8 mouse cellular contexts compared by ENCODE assay signal in genomic region chr1:171033756-171034155, GRCm38 (mm10). TPM values are rescaled to one million over a fixed set of nuclear protein-coding genes. Genes with fewer than 3 reads are reported as not detected.
DNase-seq lines count a peak whose midpoint lies in the region; ATAC-seq and TF ChIP-seq lines count a peak whose summit lies in the region.

No protein-coding gene starts in this region.

- H3K79me2 ChIP-seq in CH12.LX (replicated peaks; ENCODE audit: control insufficient read depth, extremely low read depth, insufficient read depth, poor library complexity, severe bottlenecking) = no peaks in the 10 kb centered on the region

- H3K4me1 ChIP-seq in CH12.LX (ENCODE audit: control insufficient read depth in 1 of 2, insufficient read depth in 2 of 2) = peaks cover 0 to 17% of the 10 kb centered on the region in 2 experiments; a peak in 2 of 4 replicates
- H3K4me1 ChIP-seq in forebrain, embryonic 13.5 days = peaks cover 28% of the 10 kb centered on the region
- H3K4me1 ChIP-seq in liver, postnatal 0 days (ENCODE audit: insufficient read depth) = peaks cover 23% of the 10 kb centered on the region
- peaks cover 30% of the 10 kb centered on the region for H3K4me1 ChIP-seq in neural tube, embryonic 13.5 days (replicated peaks)
- peaks cover 11% of the 10 kb centered on the region for H3K4me1 ChIP-seq in testis, adult 2 months (ENCODE audit: control insufficient read depth, insufficient read depth, low read length)

- peaks cover 6% of the 10 kb centered on the region for H3K27me3 ChIP-seq in CH12.LX (replicated peaks)
- H3K27me3 ChIP-seq in forebrain, embryonic 13.5 days = peaks cover 45% of the 10 kb centered on the region
- H3K27me3 ChIP-seq in liver, postnatal 0 days (ENCODE audit: insufficient read depth, low read length) = no peaks in the 10 kb centered on the region; the same call in 1 of the 2 replicates
- H3K27me3 ChIP-seq in neural tube, embryonic 13.5 days = peaks cover 55% of the 10 kb centered on the region
- no peaks in the 10 kb centered on the region for H3K27me3 ChIP-seq in testis, adult 2 months (ENCODE audit: control insufficient read depth, insufficient read depth, low read length)

- peaks cover 9% of the 10 kb centered on the region for H3K9me3 ChIP-seq in CH12.LX (replicated peaks; ENCODE audit: low read length)
- H3K9me3 ChIP-seq in forebrain, embryonic 13.5 days (replicated peaks) = no peaks in the 10 kb centered on the region
- no peaks in the 10 kb centered on the region for H3K9me3 ChIP-seq in liver, postnatal 0 days (ENCODE audit: low read length)
- H3K9me3 ChIP-seq in neural tube, embryonic 13.5 days = no peaks in the 10 kb centered on the region

- 0 out of 2 replicates have a peak overlapping the region, but pooled peaks have one; percentile 16 for H3K27ac ChIP-seq in CH12.LX (ENCODE audit: insufficient read depth, low read depth)
- no peak overlapping the region for H3K27ac ChIP-seq in forebrain, embryonic 13.5 days
- no peak overlapping the region for H3K27ac ChIP-seq in liver, postnatal 0 days (ENCODE audit: low read depth)
- H3K27ac ChIP-seq in neural tube, embryonic 13.5 days (replicated peaks) = no peak overlapping the region
- H3K27ac ChIP-seq in testis, adult 2 months (ENCODE audit: control insufficient read depth, insufficient read depth, low read depth, low read length) = no peak overlapping the region

- intact Hi-C loops in heart, postnatal 10 days (cut with DNase I) = no loop called here

- dilution Hi-C loops in CH12.LX (cut with MboI; ENCODE audit: extremely low pct_ligation_motif_present, extremely low pct_unique_long_range_greater_than_20kb, low sequenced_read_pairs) = no loop called here

- in situ Hi-C loops in CH12.LX (cut with MboI; ENCODE audit: low pct_ligation_motif_present, low pct_unique_long_range_greater_than_20kb, low sequenced_read_pairs) = no loop called here

- TF ChIP-seq EP300 in CH12.LX (IDR thresholded peaks at IDR 0.05; ENCODE audit: low read length) = no peak
- no peak for TF ChIP-seq EP300 in liver, postnatal 0 days (IDR thresholded peaks at IDR 0.05; ENCODE audit: low read depth)

- H3K4me3 ChIP-seq in CH12.LX (replicated peaks in 1 of 3; ENCODE audit: low read depth in 2 of 3, low read length in 2 of 3, poor library complexity in 1 of 3) = peak overlapping the region; percentile 54 to 64 (median 59)
- peak overlapping the region; percentile 59 for H3K4me3 ChIP-seq in forebrain, embryonic 13.5 days
- H3K4me3 ChIP-seq in liver, postnatal 0 days (ENCODE audit: low read depth, low read length) = peak overlapping the region; percentile 55
- peak overlapping the region; percentile 63 for H3K4me3 ChIP-seq in neural tube, embryonic 13.5 days
- H3K4me3 ChIP-seq in testis, adult 2 months (ENCODE audit: control insufficient read depth, low read depth, low read length) = peak overlapping the region; percentile 80

- TF ChIP-seq CTCF in CH12.LX (conservative IDR thresholded peaks at IDR 0.05 in 1 of 2, IDR thresholded peaks at IDR 0.05 in 1 of 2; ENCODE audit: low read depth in 2 of 2, low read length in 2 of 2) = no peak
- TF ChIP-seq CTCF in liver, postnatal 0 days (IDR thresholded peaks at IDR 0.05; ENCODE audit: low read depth) = no peak
- no peak for TF ChIP-seq CTCF in testis, adult 2 months (IDR thresholded peaks at IDR 0.05; ENCODE audit: control insufficient read depth, insufficient read depth, insufficient replicate concordance, low read depth, low read length)

- peak; percentile 32 for ATAC-seq in cerebellum, adult (ENCODE audit: insufficient number of reproducible peaks, low FRiP score, low TSS enrichment)
- peak; percentile 76 for ATAC-seq in forebrain, embryonic 13.5 days
- peak; percentile 33 for ATAC-seq in liver, postnatal 0 days
- peak; percentile 72 for ATAC-seq in neural tube, embryonic 13.5 days (ENCODE audit: low read depth)

- no peak for TF ChIP-seq RAD21 in CH12.LX (IDR thresholded peaks at IDR 0.05; ENCODE audit: low read depth, low read length)

- WGBS in forebrain, embryonic 13.5 days = under 1% methylated on average over 20 of the region's 20 CpGs
- under 1% methylated on average over 20 of the region's 20 CpGs for WGBS in liver, postnatal 0 days (ENCODE audit: insufficient replicate concordance)
- under 1% methylated on average over 20 of the region's 20 CpGs for WGBS in neural tube, embryonic 13.5 days

- TF ChIP-seq POLR2A in CH12.LX (IDR thresholded peaks at IDR 0.05; ENCODE audit: low read depth, low read length) = peak; percentile 48; the same call in 1 of the 2 replicates
- TF ChIP-seq POLR2A in testis, adult 2 months (IDR thresholded peaks at IDR 0.05; ENCODE audit: control insufficient read depth, low read depth, low read length) = no peak

- H3K9ac ChIP-seq in CH12.LX (ENCODE audit: insufficient read depth, low read depth) = peak overlapping the region; percentile 29; the same call in 1 of the 2 replicates
- peak overlapping the region; percentile 68 for H3K9ac ChIP-seq in forebrain, embryonic 13.5 days
- peak overlapping the region; percentile 54 for H3K9ac ChIP-seq in liver, postnatal 0 days (replicated peaks)
- H3K9ac ChIP-seq in neural tube, embryonic 13.5 days = peak overlapping the region; percentile 68

- peak; percentile 86 for DNase-seq in CH12.LX (ENCODE audit: extremely low read depth)
- DNase-seq in heart, postnatal 10 days = peak; percentile 87
- peak; percentile 86 to 89 for DNase-seq in kidney, postnatal 4 days
- DNase-seq in liver, postnatal 0 days = peak; percentile 85

- peaks cover 14 to 25% of the 10 kb centered on the region in 2 experiments for H3K36me3 ChIP-seq in CH12.LX (replicated peaks in 1 of 2; ENCODE audit: control insufficient read depth in 1 of 2, insufficient read depth in 1 of 2, low read length in 1 of 2)
- H3K36me3 ChIP-seq in forebrain, embryonic 13.5 days (ENCODE audit: poor library complexity, severe bottlenecking) = no peaks in the 10 kb centered on the region
- no peaks in the 10 kb centered on the region for H3K36me3 ChIP-seq in liver, postnatal 0 days (replicated peaks; ENCODE audit: insufficient read depth, low read length)
- no peaks in the 10 kb centered on the region for H3K36me3 ChIP-seq in neural tube, embryonic 13.5 days
- no peaks in the 10 kb centered on the region for H3K36me3 ChIP-seq in testis, adult 2 months (ENCODE audit: control insufficient read depth, insufficient read depth, low read length)

- peak overlapping the region; percentile 96 for H3K4me2 ChIP-seq in CH12.LX (ENCODE audit: insufficient read depth, low read depth, poor library complexity, severe bottlenecking)
- H3K4me2 ChIP-seq in forebrain, embryonic 13.5 days = peak overlapping the region; percentile 83
- peak overlapping the region; percentile 83 for H3K4me2 ChIP-seq in liver, postnatal 0 days (ENCODE audit: low read depth, low read length)
- H3K4me2 ChIP-seq in neural tube, embryonic 13.5 days = peak overlapping the region; percentile 89

TF ChIP-seq in CH12.LX, 34 proteins besides CTCF, POLR2A, EP300 and RAD21:
- TF ChIP-seq E2F4 (IDR thresholded peaks at IDR 0.05; ENCODE audit: insufficient replicate concordance, low read depth, low read length) (peak; percentile 89; the same call in 1 of the 2 replicates), ELF1 (IDR thresholded peaks at IDR 0.05; ENCODE audit: low read depth, low read length) (peak; percentile 99), TBP (conservative IDR thresholded peaks at IDR 0.05; ENCODE audit: low read depth, low read length) (peak; percentile 100), MAFK (IDR thresholded peaks at IDR 0.05; ENCODE audit: insufficient replicate concordance, low read length) (peak; percentile 98), ZNF384 (IDR thresholded peaks at IDR 0.05; ENCODE audit: low read depth, low read length) (no peak), KAT2A (IDR thresholded peaks at IDR 0.05; ENCODE audit: insufficient replicate concordance, low read length) (peak; percentile 75; the same call in 1 of the 2 replicates), MEF2A (IDR thresholded peaks at IDR 0.05; ENCODE audit: borderline replicate concordance, low read depth, low read length) (peak; percentile 58), NRF1 (IDR thresholded peaks at IDR 0.05; ENCODE audit: low read depth, low read length) (peak; percentile 73), ETS1 (conservative IDR thresholded peaks at IDR 0.05; ENCODE audit: low read depth, low read length) (no peak), JUND (conservative IDR thresholded peaks at IDR 0.05; ENCODE audit: low read depth, low read length) (peak; percentile 39; the same call in 1 of the 2 replicates)
TF ChIP-seq in CH12.LX: peak in this region for 8.

RNA-seq across cellular contexts. Expression of gene Fcgr4, which starts 15.0 kb away (rescaled TPM):
- total RNA-seq in CH12.LX (2012; rRNA removed) (48.4 and 56.8 TPM in 2 replicates), CH12.LX (2014; rRNA removed) (41.8 and 50.2 TPM in 2 replicates)
- polyA plus RNA-seq in CH12.LX (2012; ENCODE audit: insufficient read length, low read depth) = 46.7 and 52.8 TPM in 2 replicates
- polyA plus RNA-seq in forebrain, embryonic 13.5 days (2015; fragmentation: Nextera tagmentation; extraction: Ambion mirVana) = 0.33 TPM in 1 of 2 replicates, not detected in the other
- total RNA-seq in heart, postnatal 10 days (2021) = not detected
- 9.4 and 9.7 TPM in 2 replicates for polyA plus RNA-seq in liver, postnatal 0 days (2015; fragmentation: Nextera tagmentation; extraction: Ambion mirVana)
- not detected in 2 replicates for polyA plus RNA-seq in neural tube, embryonic 13.5 days (2015; fragmentation: Nextera tagmentation; extraction: Ambion mirVana)
- not detected in 2 replicates for polyA plus RNA-seq in testis, adult 2 months (2012; rRNA removed)

RNA-seq across cellular contexts. Expression of gene Fcgr3, which starts 31.0 kb away (rescaled TPM):
- total RNA-seq in CH12.LX (2012; rRNA removed) (4.3 and 8.5 TPM in 2 replicates), CH12.LX (2014; rRNA removed) (6.1 and 6.3 TPM in 2 replicates)
- 2.6 and 3.7 TPM in 2 replicates for polyA plus RNA-seq in CH12.LX (2012; ENCODE audit: insufficient read length, low read depth)
- polyA plus RNA-seq in forebrain, embryonic 13.5 days (2015; fragmentation: Nextera tagmentation; extraction: Ambion mirVana) = 3.5 and 3.8 TPM in 2 replicates
- total RNA-seq in heart, postnatal 10 days (2021) = 1 to 10 TPM; 7.4 to 8.9 TPM
- 40.3 and 41.8 TPM in 2 replicates for polyA plus RNA-seq in liver, postnatal 0 days (2015; fragmentation: Nextera tagmentation; extraction: Ambion mirVana)
- polyA plus RNA-seq in neural tube, embryonic 13.5 days (2015; fragmentation: Nextera tagmentation; extraction: Ambion mirVana) = 9.0 and 10.9 TPM in 2 replicates
- polyA plus RNA-seq in testis, adult 2 months (2012; rRNA removed) = 30.9 and 52.1 TPM in 2 replicates

RNA-seq across cellular contexts. Expression of gene Fcgr2b, which starts 57.4 kb away (rescaled TPM):
- total RNA-seq in CH12.LX (2012; rRNA removed) (20.2 and 31.8 TPM in 2 replicates), CH12.LX (2014; rRNA removed) (29.5 and 31.1 TPM in 2 replicates)
- 36.1 and 44.3 TPM in 2 replicates for polyA plus RNA-seq in CH12.LX (2012; ENCODE audit: insufficient read length, low read depth)
- 0.12 and 0.26 TPM in 2 replicates for polyA plus RNA-seq in forebrain, embryonic 13.5 days (2015; fragmentation: Nextera tagmentation; extraction: Ambion mirVana)
- total RNA-seq in heart, postnatal 10 days (2021) = 1 to 10 TPM; 3.1 to 3.9 TPM
- 18.0 and 18.7 TPM in 2 replicates for polyA plus RNA-seq in liver, postnatal 0 days (2015; fragmentation: Nextera tagmentation; extraction: Ambion mirVana)
- polyA plus RNA-seq in neural tube, embryonic 13.5 days (2015; fragmentation: Nextera tagmentation; extraction: Ambion mirVana) = 0.59 and 0.83 TPM in 2 replicates
- 5.6 and 5.9 TPM in 2 replicates for polyA plus RNA-seq in testis, adult 2 months (2012; rRNA removed)
